Mouse (Mus musculus) hindbrain, embryonic 10.5 days (tissue): ENCODE results near the gene Prim2. TPM values are rescaled to one million over a fixed set of nuclear protein-coding genes. Genes with fewer than 3 reads are reported as not detected.

Source experiments
- DNase-seq: peaks from one replicate; pipeline ENCODE4 v3.0.0-alpha.2; 2017; ENCODE audit warnings: low spot score
- H3K27ac ChIP-seq: fragments of 300-500 bp; sonication (generic); 2 replicates; pipeline ENCODE4 v1.5.1; 2016; ENCODE audit warnings: mild to moderate bottlenecking, moderate library complexity
- H3K27me3 ChIP-seq: fragments of 300-500 bp; sonication (generic); 2 replicates; pipeline ENCODE4 v1.6.1; 2016; ENCODE audit warnings: mild to moderate bottlenecking; ENCODE audit not compliant: poor library complexity, insufficient read depth, severe bottlenecking
- H3K36me3 ChIP-seq: fragments of 300-500 bp; sonication (generic); 2 replicates; pipeline ENCODE4 v1.6.1; 2016; ENCODE audit warnings: mild to moderate bottlenecking, moderate library complexity
- H3K4me1 ChIP-seq: fragments of 300-500 bp; sonication (generic); replicated peaks from 2 replicates; pipeline ENCODE4 v1.6.1; 2016; ENCODE audit warnings: mild to moderate bottlenecking
- H3K4me3 ChIP-seq: fragments of 300-500 bp; sonication (generic); 2 replicates; pipeline ENCODE4 v1.5.1; 2016; ENCODE audit warnings: mild to moderate bottlenecking, moderate library complexity
- H3K9me3 ChIP-seq: fragments of 300-500 bp; sonication (generic); 2 replicates; pipeline ENCODE4 v1.6.1; 2016; ENCODE audit warnings: mild to moderate bottlenecking, moderate library complexity
- WGBS: fragments of 180-500 bp; shearing (Covaris S2); methylation state at CpG from one replicate; pipeline ENCODE4 v1.1.7; 2016; 5-methylcytosine and 5-hydroxymethylcytosine counted together
- polyA plus RNA-seq: library from polyadenylated mRNA; unstranded; fragments of >200 nt; fragmentation: Nextera tagmentation; extraction: Ambion mirVana; gene quantifications from 2 replicates; pipeline ENCODE4 v1.2.1, GENCODE M21; 2016

Prim2 gene
- polyA plus RNA-seq, 1 experiment from 2014 or later = 44.4 TPM

DNA sequence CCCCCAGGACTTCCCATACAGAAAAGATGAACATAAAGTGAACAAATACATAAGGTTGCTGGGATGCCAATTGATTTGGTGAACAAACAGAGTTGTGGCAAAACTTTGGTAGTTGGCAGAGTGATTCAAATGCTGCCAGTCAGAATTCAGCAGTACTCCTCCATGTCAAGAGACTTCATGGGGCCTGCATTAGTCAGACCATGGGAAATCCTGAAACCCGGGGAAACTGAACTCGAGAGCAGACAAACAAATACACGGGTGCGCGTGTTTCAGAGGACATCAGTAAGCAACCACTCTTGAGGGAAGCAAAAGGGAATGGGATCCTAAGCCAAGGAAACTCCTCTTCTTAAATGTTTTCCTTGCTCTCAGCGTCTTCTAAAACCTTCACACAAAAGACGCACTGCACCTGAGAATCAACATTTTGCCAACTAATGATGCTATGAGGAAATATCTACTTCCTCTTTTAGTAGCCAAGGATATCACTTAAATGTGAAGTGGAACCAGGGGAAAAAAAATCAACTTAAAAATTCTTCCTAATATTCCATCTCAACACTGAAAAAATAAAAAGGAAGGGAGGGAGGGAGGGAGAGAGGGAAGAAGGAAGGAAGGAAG lies 77.5 kb downstream of the Prim2 start:
- WGBS = 92% methylated on average over 7 of the region's 7 CpGs
- Histone ChIP-seq H3K27ac (no peak overlapping the region), H3K9me3 (no peaks in the 10 kb centered on the region), H3K4me3 (no peak overlapping the region), H3K4me1 (peaks cover 36% of the 10 kb centered on the region), H3K36me3 (no peaks in the 10 kb centered on the region), H3K27me3 (no peaks in the 10 kb centered on the region)
- DNase-seq = no peak

GRCm38 (mm10) chr1:33590556-33591411 lies 78.8 kb downstream of the Prim2 start:
- H3K27me3 ChIP-seq = no peaks in the 10 kb centered on the region
- H3K36me3 ChIP-seq = no peaks in the 10 kb centered on the region
- no peak overlapping the region for H3K4me3 ChIP-seq
- no peak overlapping the region; the same call in none of the 2 replicates for H3K27ac ChIP-seq
- no peaks in the 10 kb centered on the region for H3K9me3 ChIP-seq
- DNase-seq = no peak
- WGBS = 72% methylated on average over 8 of the region's 8 CpGs
- H3K4me1 ChIP-seq = peaks cover 32% of the 10 kb centered on the region

DNA sequence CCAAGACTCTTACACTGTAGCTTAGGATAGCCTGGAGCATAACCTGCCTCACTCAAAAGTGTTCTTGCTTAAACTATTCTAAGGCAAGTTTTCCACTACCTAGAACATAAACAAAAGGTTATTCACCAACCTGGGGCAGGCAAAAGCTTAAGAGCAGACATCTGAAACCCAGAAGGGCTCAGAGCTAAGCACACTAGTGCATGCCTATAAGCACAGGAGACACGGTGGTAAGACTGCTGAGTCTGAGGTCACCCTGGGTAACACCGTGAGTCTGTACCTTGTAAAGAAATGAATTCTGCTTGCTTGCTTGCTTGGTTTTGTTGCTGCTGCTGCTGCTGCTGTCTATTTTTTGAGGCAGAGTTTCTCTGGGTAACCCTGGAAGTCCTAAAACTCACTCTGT lies 80.1 kb downstream of the Prim2 start:
- DNase-seq = no peak

DNA sequence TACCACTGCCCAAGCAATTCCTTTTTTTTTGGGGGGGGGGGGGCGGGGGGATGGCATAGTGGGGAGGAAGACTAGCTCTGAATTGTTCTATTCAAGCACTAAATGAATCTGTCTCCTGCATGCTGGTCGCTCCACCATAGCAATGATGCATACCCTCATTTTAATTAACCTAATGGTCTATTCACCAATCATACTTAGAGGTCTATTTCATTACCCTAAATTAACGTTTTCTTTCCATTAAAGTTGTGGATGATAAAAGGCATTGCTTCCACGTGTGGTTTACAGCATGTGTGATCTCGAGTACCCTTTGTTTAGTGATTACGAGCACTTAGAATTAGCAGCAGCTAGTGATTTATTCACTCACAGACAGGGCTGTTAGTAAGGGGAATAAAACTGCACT lies 81.0 kb downstream of the Prim2 start:
- Histone ChIP-seq H3K36me3 (no peaks in the 10 kb centered on the region), H3K4me3 (no peak overlapping the region), H3K27ac (no peak overlapping the region), H3K27me3 (no peaks in the 10 kb centered on the region), H3K4me1 (peaks cover 17% of the 10 kb centered on the region), H3K9me3 (no peaks in the 10 kb centered on the region)
- DNase-seq = no peak
- 82% methylated on average over 6 of the region's 6 CpGs for WGBS

More for the DNA sequence above, 80.1 kb downstream of the Prim2 start:
- H3K4me3 ChIP-seq = no peak overlapping the region
- H3K27me3 ChIP-seq = no peaks in the 10 kb centered on the region
- H3K27ac ChIP-seq = peak overlapping the region; percentile 29; the same call in 1 of the 2 replicates
- 71% methylated on average over 2 of the region's 2 CpGs for WGBS
- no peaks in the 10 kb centered on the region for H3K9me3 ChIP-seq
- peaks cover 24% of the 10 kb centered on the region for H3K4me1 ChIP-seq
- no peaks in the 10 kb centered on the region for H3K36me3 ChIP-seq

DNA sequence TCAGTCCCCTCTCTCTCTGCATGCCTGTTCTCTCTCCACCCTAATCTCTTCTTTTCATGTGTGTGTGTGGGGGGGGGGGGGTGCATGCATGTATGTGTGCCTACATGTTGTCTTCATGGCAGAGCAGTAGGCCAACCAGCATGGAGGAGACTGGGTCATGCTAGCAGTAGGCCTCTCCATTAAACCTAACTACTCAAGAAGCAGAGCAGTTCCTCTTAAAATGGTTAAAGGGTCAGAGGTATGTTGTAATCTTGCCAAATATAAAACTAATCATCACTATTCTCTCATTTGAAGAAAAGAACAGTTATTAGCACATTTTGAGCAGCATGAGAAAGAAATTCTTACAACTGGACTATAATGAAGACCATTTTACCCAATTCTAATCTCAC lies 85.0 kb downstream of the Prim2 start:
- Histone ChIP-seq H3K27me3 (no peaks in the 10 kb centered on the region), H3K27ac (no peak overlapping the region), H3K9me3 (no peaks in the 10 kb centered on the region), H3K36me3 (no peaks in the 10 kb centered on the region), H3K4me1 (0 out of 2 replicates have a peak, but pooled peaks cover 1% of the 10 kb centered on the region), H3K4me3 (no peak overlapping the region)
- DNase-seq = no peak

GRCm38 (mm10) chr1:33583817-33584589 lies 85.6 kb downstream of the Prim2 start:
- 92% methylated on average over 7 of the region's 7 CpGs for WGBS
- Histone ChIP-seq H3K4me1 (no peaks in the 10 kb centered on the region), H3K27me3 (no peaks in the 10 kb centered on the region), H3K4me3 (no peak overlapping the region), H3K27ac (no peak overlapping the region), H3K9me3 (no peaks in the 10 kb centered on the region), H3K36me3 (no peaks in the 10 kb centered on the region)
- DNase-seq = no peak

GRCm38 (mm10) chr1:33578593-33578992 lies 91.0 kb downstream of the Prim2 start:
- WGBS = 84% methylated on average over 6 of the region's 6 CpGs
- no peaks in the 10 kb centered on the region for H3K27me3 ChIP-seq
- H3K27ac ChIP-seq = no peak overlapping the region
- DNase-seq = no peak
- 0 out of 2 replicates have a peak, but pooled peaks cover 2% of the 10 kb centered on the region for H3K4me1 ChIP-seq
- H3K36me3 ChIP-seq = no peaks in the 10 kb centered on the region
- no peak overlapping the region for H3K4me3 ChIP-seq
- H3K9me3 ChIP-seq = no peaks in the 10 kb centered on the region

GRCm38 (mm10) chr1:33574459-33574858 lies 95.1 kb downstream of the Prim2 start:
- 0 out of 2 replicates have a peak, but pooled peaks cover 2% of the 10 kb centered on the region for H3K4me1 ChIP-seq
- no peak overlapping the region for H3K27ac ChIP-seq
- H3K36me3 ChIP-seq = no peaks in the 10 kb centered on the region
- 93% methylated on average over 6 of the region's 6 CpGs for WGBS
- DNase-seq = no peak
- H3K27me3 ChIP-seq = no peaks in the 10 kb centered on the region
- no peaks in the 10 kb centered on the region for H3K9me3 ChIP-seq
- no peak overlapping the region for H3K4me3 ChIP-seq

GRCm38 (mm10) chr1:33565764-33566401 lies 103.7 kb downstream of the Prim2 start:
- 55% methylated on average over 7 of the region's 7 CpGs for WGBS
- DNase-seq = no peak
- Histone ChIP-seq H3K4me3 (no peak overlapping the region), H3K4me1 (no peaks in the 10 kb centered on the region), H3K36me3 (no peaks in the 10 kb centered on the region), H3K9me3 (no peaks in the 10 kb centered on the region), H3K27me3 (no peaks in the 10 kb centered on the region), H3K27ac (no peak overlapping the region)

DNA sequence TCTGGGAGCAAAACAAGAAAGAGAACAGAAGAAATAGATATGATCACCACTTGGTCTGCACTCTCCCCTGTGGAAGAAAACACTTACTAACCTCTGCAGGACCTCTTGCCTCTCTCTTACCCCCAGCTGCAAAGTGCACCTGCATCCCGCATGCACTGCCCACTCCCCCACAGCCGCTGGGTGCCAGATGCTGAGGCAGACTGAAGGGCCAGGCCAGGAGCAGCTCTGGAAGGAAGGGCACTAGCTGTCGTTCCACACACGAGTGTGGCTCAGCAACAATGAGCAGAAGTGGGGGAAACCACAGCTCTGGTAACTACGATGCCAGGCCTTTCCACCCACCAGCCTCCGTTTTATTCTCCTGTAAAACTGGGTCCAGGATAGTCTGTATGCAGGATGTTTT lies 105.6 kb downstream of the Prim2 start:
- 89% methylated on average over 6 of the region's 6 CpGs for WGBS
- Histone ChIP-seq H3K36me3 (no peaks in the 10 kb centered on the region), H3K4me1 (no peaks in the 10 kb centered on the region), H3K4me3 (no peak overlapping the region), H3K27me3 (no peaks in the 10 kb centered on the region), H3K27ac (no peak overlapping the region), H3K9me3 (no peaks in the 10 kb centered on the region)
- DNase-seq = no peak

- no peak for DNase-seq
- H3K36me3 ChIP-seq = no peaks in the 10 kb centered on the region
- H3K27me3 ChIP-seq = no peaks in the 10 kb centered on the region
- no peak overlapping the region for H3K27ac ChIP-seq
- H3K4me1 ChIP-seq = no peaks in the 10 kb centered on the region
- no peak overlapping the region for H3K4me3 ChIP-seq
- no peaks in the 10 kb centered on the region for H3K9me3 ChIP-seq
- WGBS = 92% methylated on average over 3 of the region's 3 CpGs
These were observed 106.0 kb downstream of the Prim2 start for GRCm38 (mm10) chr1:33563611-33564010.

- Histone ChIP-seq H3K36me3 (no peaks in the 10 kb centered on the region), H3K27me3 (no peaks in the 10 kb centered on the region), H3K9me3 (no peaks in the 10 kb centered on the region), H3K27ac (no peak overlapping the region), H3K4me3 (no peak overlapping the region), H3K4me1 (no peaks in the 10 kb centered on the region)
- DNase-seq = no peak
- WGBS = 88% methylated on average over 4 of the region's 4 CpGs
These were observed 113.0 kb downstream of the Prim2 start for GRCm38 (mm10) chr1:33556638-33557037.
